Mouse (Mus musculus) midbrain, embryonic 11.5 days (tissue): ENCODE measurements around the gene Psmg3. TPM values are rescaled to one million over a fixed set of nuclear protein-coding genes. Genes with fewer than 3 reads are reported as not detected.

Experiments used
- ATAC-seq: fragments of 200-750 bp; cut with Nextera tagmentation; 2 replicates; pipeline ENCODE4 v1.8.0; 2017; ENCODE audit warnings: moderate TSS enrichment, moderate library complexity; ENCODE audit not compliant: low FRiP score
- DNase-seq: peaks from one replicate; pipeline ENCODE4 v3.0.0; 2015; ENCODE audit warnings: low spot score; ENCODE audit errors: missing footprints
- H3K27ac ChIP-seq: fragments of 300-500 bp; sonication (generic); 2 replicates; pipeline ENCODE4 v1.5.1; 2014; ENCODE audit warnings: low read depth, low read length
- H3K27me3 ChIP-seq: fragments of 300-500 bp; sonication (generic); 2 replicates; pipeline ENCODE4 v1.6.1; 2014; ENCODE audit warnings: mild to moderate bottlenecking, low read length, moderate library complexity, mixed read lengths; ENCODE audit not compliant: control insufficient read depth, insufficient read depth
- H3K36me3 ChIP-seq: fragments of 300-500 bp; sonication (generic); 2 replicates; pipeline ENCODE4 v1.6.1; 2014; ENCODE audit warnings: mild to moderate bottlenecking, low read length, moderate library complexity, mixed read lengths; ENCODE audit not compliant: control insufficient read depth, insufficient read depth
- H3K4me1 ChIP-seq: fragments of 300-500 bp; sonication (generic); 2 replicates; pipeline ENCODE4 v1.6.1; 2014; ENCODE audit warnings: low read length; ENCODE audit not compliant: control insufficient read depth, insufficient read depth
- H3K4me2 ChIP-seq: fragments of 300-500 bp; sonication (generic); 2 replicates; pipeline ENCODE4 v1.6.1; 2014; ENCODE audit warnings: mild to moderate bottlenecking, moderate library complexity
- H3K4me3 ChIP-seq: fragments of 300-500 bp; sonication (generic); 2 replicates; pipeline ENCODE4 v1.5.1; 2014; ENCODE audit warnings: low read depth, low read length
- H3K9ac ChIP-seq: fragments of 300-500 bp; sonication (generic); 2 replicates; pipeline ENCODE4 v1.6.1; 2014; ENCODE audit warnings: low read length
- H3K9me3 ChIP-seq: fragments of 300-500 bp; sonication (generic); 2 replicates; pipeline ENCODE4 v1.6.1; 2016; ENCODE audit warnings: low read length; ENCODE audit not compliant: control insufficient read depth
- WGBS: fragments of 180-500 bp; shearing (Covaris S2); extraction: QIAGEN DNeasy Blood & Tissue Kit; methylation state at CpG from one replicate; pipeline ENCODE4 v1.1.7; 2014; 5-methylcytosine and 5-hydroxymethylcytosine counted together
- polyA plus RNA-seq: library from polyadenylated mRNA; unstranded; fragments of >200 nt; fragmentation: Nextera tagmentation; extraction: Ambion mirVana; gene quantifications from 2 replicates; pipeline ENCODE4 v1.2.1, GENCODE M21; 2014

Psmg3 gene
- polyA plus RNA-seq, result 72.2 and 81.2 TPM in 2 replicates

DNA sequence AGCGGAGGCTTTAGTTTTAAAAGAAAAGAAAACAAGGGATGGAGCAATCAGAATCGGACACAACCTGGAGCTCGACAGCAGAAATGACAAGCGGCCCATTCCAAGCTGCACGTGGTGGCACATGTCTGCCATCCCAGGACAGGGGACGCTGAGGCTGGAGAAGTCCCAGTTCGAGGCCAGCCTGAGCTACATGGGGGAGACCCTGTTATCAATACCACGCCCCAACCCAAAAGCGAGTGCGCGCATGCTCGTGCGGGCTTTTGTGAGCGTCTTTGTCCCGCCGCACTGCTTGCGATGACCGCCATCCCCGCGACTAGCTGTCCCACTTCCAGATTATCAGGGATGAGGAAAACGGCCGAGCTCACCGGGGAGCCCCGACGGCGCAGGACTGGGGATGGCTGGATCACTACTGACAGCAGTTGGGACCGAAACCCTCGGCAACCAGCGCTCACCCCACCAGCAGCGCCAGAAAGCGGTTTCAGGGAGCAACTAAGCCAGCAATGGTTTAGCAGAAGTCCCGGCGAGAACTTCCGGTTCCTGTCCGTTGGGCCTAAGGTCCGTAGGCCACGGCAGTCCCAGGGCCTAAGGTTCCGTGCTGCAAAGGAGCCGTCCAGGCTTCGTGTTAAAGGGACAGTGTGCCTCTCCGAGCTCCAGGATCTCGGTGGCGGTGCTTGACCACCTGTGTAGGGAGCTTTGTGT, at the start of gene Psmg3, which contains the start of gene Gm26938:
Psmg3 (minus strand) TSS at position 529 of the 699 bp plus-strand sequence.
Gm26938 (minus strand) TSS at position 51 of the 699 bp plus-strand sequence.
- Histone ChIP-seq H3K9ac (peak within 1 kb of the TSS; percentile 82), H3K9me3 (no peaks in the 10 kb centered on the region), H3K36me3 (peaks cover 6% of the 10 kb centered on the region; the same call in 1 of the 2 replicates), H3K27me3 (no peaks in the 10 kb centered on the region), H3K27ac (no peak within 1 kb of the TSS), H3K4me2 (peak within 1 kb of the TSS; percentile 90), H3K4me3 (peak within 1 kb of the TSS; percentile 75), H3K4me1 (peaks cover 8% of the 10 kb centered on the region)
- WGBS, result under 1% methylated on average over 43 of the region's 43 CpGs
- peak; percentile 100 for DNase-seq
- ATAC-seq, result peak; percentile 88

DNA sequence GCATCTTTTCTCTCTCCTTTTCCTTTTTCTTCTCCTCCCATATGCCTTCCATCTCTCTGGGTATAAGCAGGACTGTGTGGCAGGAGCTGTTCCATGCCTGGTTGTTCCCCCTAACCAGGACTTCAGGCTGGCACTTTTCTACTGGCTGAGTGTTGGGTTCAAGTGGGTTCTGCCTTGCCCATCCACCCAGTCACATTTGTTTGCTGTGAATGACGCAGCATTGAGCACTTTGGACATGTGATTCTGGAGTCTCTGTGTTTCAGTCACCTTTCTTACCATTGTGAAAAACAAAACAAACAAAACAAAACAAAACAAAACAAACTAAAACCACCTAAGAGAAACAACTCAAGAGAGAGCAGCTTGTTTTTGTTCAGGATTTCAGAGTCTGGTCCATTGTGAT, 44.8 kb upstream of the Psmg3 start:
- 92% methylated on average over 1 of the region's 1 CpGs for WGBS
- H3K9ac ChIP-seq, result no peak overlapping the region
- ATAC-seq, result no peak
- no peaks in the 10 kb centered on the region for H3K4me1 ChIP-seq
- no peaks in the 10 kb centered on the region for H3K27me3 ChIP-seq
- H3K4me3 ChIP-seq, result no peak overlapping the region
- no peak overlapping the region for H3K4me2 ChIP-seq
- no peaks in the 10 kb centered on the region for H3K36me3 ChIP-seq
- H3K9me3 ChIP-seq, result no peaks in the 10 kb centered on the region
- DNase-seq, result peak; percentile 74
- no peak overlapping the region for H3K27ac ChIP-seq

DNA sequence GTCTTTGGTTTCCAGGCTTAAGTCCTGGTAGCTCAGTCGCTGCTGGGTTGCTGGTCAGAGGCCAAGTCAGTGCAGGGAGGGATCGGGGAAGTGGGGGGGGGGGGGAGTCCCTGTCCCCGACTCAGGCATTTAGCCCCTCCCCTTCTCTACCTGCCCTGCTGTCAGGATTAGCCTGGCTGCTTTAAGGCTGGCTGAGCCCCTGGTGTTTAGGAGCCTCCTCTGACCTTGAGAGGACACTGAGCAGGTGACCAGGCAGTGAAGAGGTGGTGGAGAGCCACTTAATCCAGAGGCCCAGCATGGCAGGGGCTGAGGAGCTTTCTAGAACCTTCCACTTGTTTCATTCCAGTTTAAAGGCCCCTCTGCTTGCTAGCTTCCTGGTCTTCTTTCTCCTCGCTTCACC, 44.2 kb upstream of the Psmg3 start:
- H3K4me3 ChIP-seq, result no peak overlapping the region
- no peak overlapping the region for H3K4me2 ChIP-seq
- no peaks in the 10 kb centered on the region for H3K9me3 ChIP-seq
- no peak for ATAC-seq
- no peak overlapping the region for H3K9ac ChIP-seq
- no peaks in the 10 kb centered on the region for H3K27me3 ChIP-seq
- 15% methylated on average over 4 of the region's 4 CpGs for WGBS
- DNase-seq, result peak; percentile 75
- H3K4me1 ChIP-seq, result no peaks in the 10 kb centered on the region
- H3K27ac ChIP-seq, result no peak overlapping the region
- H3K36me3 ChIP-seq, result no peaks in the 10 kb centered on the region

- Histone ChIP-seq H3K9ac (no peak overlapping the region), H3K4me1 (peaks cover 3% of the 10 kb centered on the region; the same call in 1 of the 2 replicates), H3K36me3 (no peaks in the 10 kb centered on the region), H3K27me3 (no peaks in the 10 kb centered on the region), H3K9me3 (no peaks in the 10 kb centered on the region), H3K27ac (no peak overlapping the region), H3K4me2 (no peak overlapping the region), H3K4me3 (no peak overlapping the region)
- DNase-seq, result peak; percentile 54
- 73% methylated on average over 4 of the region's 4 CpGs for WGBS
- ATAC-seq, result no peak
Measured at GRCm38 (mm10) chr5:139862759-139863158, 36.1 kb upstream of the Psmg3 start.

DNA sequence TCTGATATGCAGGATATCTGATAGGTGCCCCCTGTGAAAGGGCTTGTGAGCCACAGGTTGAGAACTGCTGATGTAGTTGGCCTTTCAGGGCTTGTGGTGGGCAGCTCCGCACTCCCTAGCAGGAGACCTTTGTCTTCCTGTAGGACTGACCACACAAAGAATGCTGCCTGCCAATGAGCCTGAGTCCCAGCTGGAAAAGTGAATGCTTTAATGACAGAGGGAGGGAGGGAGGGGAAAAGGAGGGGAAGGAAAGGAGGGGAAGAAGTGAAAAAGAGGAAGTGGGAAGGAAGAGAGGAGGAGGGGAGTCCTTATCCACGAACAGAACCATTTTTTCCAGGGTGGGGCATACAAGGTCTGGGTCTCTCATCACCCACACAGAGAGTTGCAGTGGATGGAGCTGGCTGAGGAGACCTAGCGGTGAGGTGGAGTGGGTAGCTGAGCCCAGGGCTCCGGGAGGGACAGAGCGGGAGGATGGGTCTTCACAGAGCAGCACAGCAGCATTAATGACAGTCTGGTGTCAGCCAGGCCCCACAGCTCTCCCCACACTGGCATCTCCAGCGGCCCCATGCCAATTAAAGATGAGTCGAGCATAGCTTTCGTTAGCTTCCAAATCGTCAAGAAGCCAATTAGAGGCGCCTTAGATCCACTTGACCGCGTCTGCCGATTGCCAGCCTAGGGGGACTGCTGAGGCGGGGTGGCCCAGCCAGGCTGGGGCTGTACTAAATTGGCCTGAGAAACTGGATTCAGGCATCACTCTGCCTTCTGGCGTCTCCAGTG, 33.8 kb upstream of the Psmg3 start:
- peak; percentile 35; the same call in 1 of the 2 replicates for ATAC-seq
- no peak overlapping the region for H3K9ac ChIP-seq
- no peak overlapping the region for H3K4me3 ChIP-seq
- no peaks in the 10 kb centered on the region for H3K36me3 ChIP-seq
- H3K27ac ChIP-seq, result no peak overlapping the region
- no peaks in the 10 kb centered on the region for H3K27me3 ChIP-seq
- no peak overlapping the region for H3K4me2 ChIP-seq
- H3K4me1 ChIP-seq, result peaks cover 3% of the 10 kb centered on the region; the same call in 1 of the 2 replicates
- H3K9me3 ChIP-seq, result no peaks in the 10 kb centered on the region
- 24% methylated on average over 15 of the region's 15 CpGs for WGBS
- peak; percentile 89 for DNase-seq

DNA sequence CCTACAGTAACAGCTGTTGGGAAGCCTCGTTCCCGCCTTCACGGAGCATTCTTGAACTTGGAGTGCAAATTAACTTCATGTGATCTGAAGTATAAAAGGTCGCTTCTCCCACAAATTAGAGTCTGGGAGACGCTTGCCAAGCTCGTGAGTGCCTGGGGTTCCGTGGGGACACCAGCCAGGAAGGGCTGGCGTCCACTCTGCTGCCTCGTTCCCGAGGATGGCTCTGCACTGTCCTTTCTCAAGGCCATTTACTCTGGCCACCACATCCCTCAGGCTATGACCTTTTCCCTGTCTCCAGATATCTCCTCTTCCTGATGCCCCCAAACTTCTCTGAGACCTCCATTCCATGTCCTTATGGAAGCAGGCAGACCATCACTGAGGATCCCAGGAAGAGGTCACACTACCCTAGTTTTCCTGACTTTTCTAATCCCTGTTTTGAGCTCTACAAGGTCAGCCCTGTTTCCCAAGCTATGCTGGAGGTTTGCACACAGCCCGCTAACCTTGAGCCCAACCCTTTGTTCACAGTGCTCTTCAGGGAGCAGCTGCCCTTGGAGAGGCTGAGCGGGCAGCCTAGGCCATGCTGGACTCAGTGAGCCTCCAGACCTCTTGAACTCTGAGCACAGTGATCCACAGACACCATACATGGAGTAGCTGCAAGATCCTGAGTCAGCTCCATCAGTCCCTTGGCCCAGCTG, 23.1 kb upstream of the Psmg3 start:
- no peak for ATAC-seq
- Histone ChIP-seq H3K4me2 (no peak overlapping the region), H3K9me3 (no peaks in the 10 kb centered on the region), H3K27ac (no peak overlapping the region), H3K27me3 (no peaks in the 10 kb centered on the region), H3K4me3 (no peak overlapping the region), H3K9ac (no peak overlapping the region), H3K4me1 (no peaks in the 10 kb centered on the region), H3K36me3 (no peaks in the 10 kb centered on the region)
- DNase-seq, result no peak
- 82% methylated on average over 12 of the region's 12 CpGs for WGBS

GRCm38 (mm10) chr5:139839142-139839541, 12.5 kb upstream of the Psmg3 start:
- H3K9ac ChIP-seq, result no peak overlapping the region
- 0 out of 2 replicates have a peak, but pooled peaks have one; percentile 38 for ATAC-seq
- peak; percentile 90 for DNase-seq
- no peaks in the 10 kb centered on the region for H3K36me3 ChIP-seq
- no peak overlapping the region for H3K27ac ChIP-seq
- WGBS, result 22% methylated on average over 3 of the region's 3 CpGs
- no peaks in the 10 kb centered on the region for H3K4me1 ChIP-seq
- H3K4me3 ChIP-seq, result no peak overlapping the region
- H3K4me2 ChIP-seq, result no peak overlapping the region
- no peaks in the 10 kb centered on the region for H3K9me3 ChIP-seq
- H3K27me3 ChIP-seq, result no peaks in the 10 kb centered on the region

DNA sequence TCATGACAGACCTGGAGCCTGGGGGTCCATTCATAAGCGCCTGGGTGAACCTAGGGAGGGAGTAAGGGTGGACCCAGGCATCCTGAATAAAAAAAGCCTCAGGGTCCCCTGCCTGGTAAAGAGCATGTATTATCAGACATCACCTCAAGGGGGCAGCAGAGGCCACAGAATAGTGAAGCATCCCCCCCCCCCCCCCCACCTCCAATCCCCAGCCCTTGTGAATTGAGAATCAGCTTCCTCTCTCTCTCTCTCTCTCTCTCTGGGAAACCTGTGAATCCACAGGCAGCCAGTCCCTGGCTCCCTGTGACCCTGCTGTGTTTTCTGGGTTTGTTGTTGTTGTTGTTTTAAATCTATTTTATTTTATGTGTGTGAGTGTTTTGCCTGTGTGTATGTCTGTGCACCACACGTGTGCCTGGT, 11.8 kb upstream of the Psmg3 start:
- no peak overlapping the region for H3K9ac ChIP-seq
- no peaks in the 10 kb centered on the region for H3K27me3 ChIP-seq
- H3K4me2 ChIP-seq, result no peak overlapping the region
- H3K4me1 ChIP-seq, result no peaks in the 10 kb centered on the region
- H3K27ac ChIP-seq, result no peak overlapping the region
- H3K36me3 ChIP-seq, result no peaks in the 10 kb centered on the region
- H3K4me3 ChIP-seq, result no peak overlapping the region
- 17% methylated on average over 2 of the region's 2 CpGs for WGBS
- peak; percentile 98 for DNase-seq
- H3K9me3 ChIP-seq, result no peaks in the 10 kb centered on the region
- ATAC-seq, result peak; percentile 69; the same call in 1 of the 2 replicates
